Mouse (Mus musculus): ENCODE data around the gene Iqgap2. TPM values are rescaled to one million over a fixed set of nuclear protein-coding genes. Genes with fewer than 3 reads are reported as not detected.

Gene Iqgap2
- polyA plus RNA-seq, 1 experiment, result 18.5 TPM

GRCm38 (mm10) chr13:95671108-95671897 lies 220.4 kb downstream of the Iqgap2 start:
- H3K9me3 ChIP-seq (replicated peaks; ENCODE audit: control insufficient read depth, insufficient read depth, low read length, poor library complexity, severe bottlenecking), result 0 out of 2 replicates have a peak, but pooled peaks cover 3% of the 10 kb centered on the region
- H3K4me1 ChIP-seq (ENCODE audit: control insufficient read depth, insufficient read depth, low read length), result no peaks in the 10 kb centered on the region
- H3K27me3 ChIP-seq (ENCODE audit: control insufficient read depth, insufficient read depth, low read length, poor library complexity, severe bottlenecking), result no peaks in the 10 kb centered on the region
- no peaks in the 10 kb centered on the region for H3K36me3 ChIP-seq (ENCODE audit: control insufficient read depth, insufficient read depth, low read length, poor library complexity, severe bottlenecking)
- H3K4me3 ChIP-seq (ENCODE audit: low read depth, low read length), result no peak overlapping the region
- H3K9ac ChIP-seq (ENCODE audit: low read depth, poor library complexity, severe bottlenecking), result no peak overlapping the region
- H3K27ac ChIP-seq (ENCODE audit: insufficient read depth, low read length), result no peak overlapping the region
- no peak for TF ChIP-seq CTCF (IDR thresholded peaks at IDR 0.05; ENCODE audit: low read depth, low read length)

- Histone ChIP-seq H3K36me3 (ENCODE audit: control insufficient read depth, insufficient read depth, low read length, poor library complexity, severe bottlenecking) (no peaks in the 10 kb centered on the region), H3K9ac (ENCODE audit: low read depth, poor library complexity, severe bottlenecking) (no peak overlapping the region), H3K27ac (ENCODE audit: insufficient read depth, low read length) (no peak overlapping the region), H3K27me3 (ENCODE audit: control insufficient read depth, insufficient read depth, low read length, poor library complexity, severe bottlenecking) (no peaks in the 10 kb centered on the region), H3K4me3 (ENCODE audit: low read depth, low read length) (no peak overlapping the region), H3K4me1 (ENCODE audit: control insufficient read depth, insufficient read depth, low read length) (no peaks in the 10 kb centered on the region), H3K9me3 (replicated peaks; ENCODE audit: control insufficient read depth, insufficient read depth, low read length, poor library complexity, severe bottlenecking) (0 out of 2 replicates have a peak, but pooled peaks cover 3% of the 10 kb centered on the region)
- TF ChIP-seq POLR2A (IDR thresholded peaks at IDR 0.05; ENCODE audit: insufficient read depth, low read length) (no peak), CTCF (IDR thresholded peaks at IDR 0.05; ENCODE audit: low read depth, low read length) (no peak), EP300 (IDR thresholded peaks at IDR 0.05; ENCODE audit: insufficient read depth, low read depth, low read length) (no peak)
Observed at GRCm38 (mm10) chr13:95670534-95670933, 221.2 kb downstream of the Iqgap2 start.

GRCm38 (mm10) chr13:95667260-95667659 lies 224.5 kb downstream of the Iqgap2 start:
- no peak overlapping the region for H3K4me3 ChIP-seq (ENCODE audit: low read depth, low read length)
- no peaks in the 10 kb centered on the region for H3K36me3 ChIP-seq (ENCODE audit: control insufficient read depth, insufficient read depth, low read length, poor library complexity, severe bottlenecking)
- no peaks in the 10 kb centered on the region for H3K4me1 ChIP-seq (ENCODE audit: control insufficient read depth, insufficient read depth, low read length)
- 0 out of 2 replicates have a peak, but pooled peaks cover 3% of the 10 kb centered on the region for H3K9me3 ChIP-seq (replicated peaks; ENCODE audit: control insufficient read depth, insufficient read depth, low read length, poor library complexity, severe bottlenecking)
- no peak overlapping the region for H3K27ac ChIP-seq (ENCODE audit: insufficient read depth, low read length)
- H3K27me3 ChIP-seq (ENCODE audit: control insufficient read depth, insufficient read depth, low read length, poor library complexity, severe bottlenecking), result no peaks in the 10 kb centered on the region
- TF ChIP-seq POLR2A (IDR thresholded peaks at IDR 0.05; ENCODE audit: insufficient read depth, low read length) (no peak), EP300 (IDR thresholded peaks at IDR 0.05; ENCODE audit: insufficient read depth, low read depth, low read length) (no peak), CTCF (IDR thresholded peaks at IDR 0.05; ENCODE audit: low read depth, low read length) (no peak)
- no peak overlapping the region for H3K9ac ChIP-seq (ENCODE audit: low read depth, poor library complexity, severe bottlenecking)

- Histone ChIP-seq H3K4me3 (ENCODE audit: low read depth, low read length) (no peak overlapping the region), H3K9me3 (replicated peaks; ENCODE audit: control insufficient read depth, insufficient read depth, low read length, poor library complexity, severe bottlenecking) (0 out of 2 replicates have a peak, but pooled peaks cover 3% of the 10 kb centered on the region), H3K27ac (ENCODE audit: insufficient read depth, low read length) (no peak overlapping the region), H3K9ac (ENCODE audit: low read depth, poor library complexity, severe bottlenecking) (no peak overlapping the region), H3K27me3 (ENCODE audit: control insufficient read depth, insufficient read depth, low read length, poor library complexity, severe bottlenecking) (no peaks in the 10 kb centered on the region), H3K4me1 (ENCODE audit: control insufficient read depth, insufficient read depth, low read length) (no peaks in the 10 kb centered on the region), H3K36me3 (ENCODE audit: control insufficient read depth, insufficient read depth, low read length, poor library complexity, severe bottlenecking) (no peaks in the 10 kb centered on the region)
- no peak for TF ChIP-seq EP300 (IDR thresholded peaks at IDR 0.05; ENCODE audit: insufficient read depth, low read depth, low read length)
- no peak for TF ChIP-seq CTCF (IDR thresholded peaks at IDR 0.05; ENCODE audit: low read depth, low read length)
- no peak for TF ChIP-seq POLR2A (IDR thresholded peaks at IDR 0.05; ENCODE audit: insufficient read depth, low read length)
Observed at GRCm38 (mm10) chr13:95665644-95666356, 225.9 kb downstream of the Iqgap2 start.

- Histone ChIP-seq H3K4me3 (ENCODE audit: low read depth, low read length) (no peak overlapping the region), H3K9me3 (replicated peaks; ENCODE audit: control insufficient read depth, insufficient read depth, low read length, poor library complexity, severe bottlenecking) (0 out of 2 replicates have a peak, but pooled peaks cover 3% of the 10 kb centered on the region), H3K4me1 (ENCODE audit: control insufficient read depth, insufficient read depth, low read length) (no peaks in the 10 kb centered on the region), H3K27ac (ENCODE audit: insufficient read depth, low read length) (no peak overlapping the region), H3K27me3 (ENCODE audit: control insufficient read depth, insufficient read depth, low read length, poor library complexity, severe bottlenecking) (no peaks in the 10 kb centered on the region), H3K9ac (ENCODE audit: low read depth, poor library complexity, severe bottlenecking) (no peak overlapping the region), H3K36me3 (ENCODE audit: control insufficient read depth, insufficient read depth, low read length, poor library complexity, severe bottlenecking) (no peaks in the 10 kb centered on the region)
- TF ChIP-seq EP300 (IDR thresholded peaks at IDR 0.05; ENCODE audit: insufficient read depth, low read depth, low read length), result no peak
- TF ChIP-seq POLR2A (IDR thresholded peaks at IDR 0.05; ENCODE audit: insufficient read depth, low read length), result no peak
- no peak for TF ChIP-seq CTCF (IDR thresholded peaks at IDR 0.05; ENCODE audit: low read depth, low read length)
Observed at GRCm38 (mm10) chr13:95663834-95664233, 227.9 kb downstream of the Iqgap2 start.

- peaks cover 3% of the 10 kb centered on the region for H3K9me3 ChIP-seq (replicated peaks; ENCODE audit: control insufficient read depth, insufficient read depth, low read length, poor library complexity, severe bottlenecking)
- no peaks in the 10 kb centered on the region for H3K4me1 ChIP-seq (ENCODE audit: control insufficient read depth, insufficient read depth, low read length)
- no peak overlapping the region for H3K4me3 ChIP-seq (ENCODE audit: low read depth, low read length)
- H3K27ac ChIP-seq (ENCODE audit: insufficient read depth, low read length), result no peak overlapping the region
- H3K9ac ChIP-seq (ENCODE audit: low read depth, poor library complexity, severe bottlenecking), result no peak overlapping the region
- H3K36me3 ChIP-seq (ENCODE audit: control insufficient read depth, insufficient read depth, low read length, poor library complexity, severe bottlenecking), result no peaks in the 10 kb centered on the region
- H3K27me3 ChIP-seq (ENCODE audit: control insufficient read depth, insufficient read depth, low read length, poor library complexity, severe bottlenecking), result no peaks in the 10 kb centered on the region
- TF ChIP-seq CTCF (IDR thresholded peaks at IDR 0.05; ENCODE audit: low read depth, low read length), result no peak
- no peak for TF ChIP-seq EP300 (IDR thresholded peaks at IDR 0.05; ENCODE audit: insufficient read depth, low read depth, low read length)
- no peak for TF ChIP-seq POLR2A (IDR thresholded peaks at IDR 0.05; ENCODE audit: insufficient read depth, low read length)
Observed at GRCm38 (mm10) chr13:95659432-95659831, 232.3 kb downstream of the Iqgap2 start.
